Mouse (Mus musculus): ENCODE results near the gene Svs4. TPM values are rescaled to one million over a fixed set of nuclear protein-coding genes. Genes with fewer than 3 reads are reported as not detected.
"Not testable (repeated sequence)": the region's sequence is repeated elsewhere in the genome, so short reads cannot be mapped to it uniquely, and the experiment has no call there.

Gene Svs4
- total RNA-seq (2012; rRNA removed): not detected in 2 replicates

DNA sequence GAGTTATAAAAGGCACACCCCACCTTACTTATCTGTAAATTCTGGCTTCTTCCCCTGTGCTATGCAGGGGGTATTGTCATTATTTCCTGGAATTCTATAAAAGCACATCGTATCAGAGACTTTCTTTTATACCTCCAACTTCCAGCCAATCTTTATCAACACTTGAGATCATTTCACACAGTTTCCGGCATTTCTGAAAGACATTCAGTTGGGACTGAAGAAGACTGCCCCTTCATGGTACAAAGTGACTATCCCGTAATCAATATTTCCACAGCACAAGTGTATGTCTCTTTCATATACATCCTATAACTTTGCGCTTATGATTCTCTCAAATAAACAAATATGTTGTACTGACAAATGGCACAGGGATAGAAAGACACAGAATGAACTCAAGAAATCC is at the start of gene Svs4:
Gene Svs4 (minus strand): TSS at position 101 of the 400 bp plus-strand sequence.
- Histone ChIP-seq H3K4me1 (ENCODE audit: control insufficient read depth in 2 of 2, insufficient read depth in 2 of 2, low read length in 2 of 2, poor library complexity in 1 of 2) (no peaks in the 10 kb centered on the region), H3K36me3 (ENCODE audit: control insufficient read depth, insufficient read depth, low read length, poor library complexity, severe bottlenecking) (no peaks in the 10 kb centered on the region), H3K27ac (ENCODE audit: insufficient read depth, low read depth, low read length, poor library complexity, severe bottlenecking) (no peak within 1 kb of the TSS), H3K9me3 (ENCODE audit: control insufficient read depth, insufficient read depth, low read depth, low read length) (no peaks in the 10 kb centered on the region), H3K4me3 (ENCODE audit: insufficient read depth in 1 of 2, low read depth in 1 of 2, low read length in 2 of 2, poor library complexity in 1 of 2, severe bottlenecking in 1 of 2) (no peak within 1 kb of the TSS), H3K9ac (ENCODE audit: insufficient read depth, low read depth, low read length, poor library complexity, severe bottlenecking) (no peak within 1 kb of the TSS)
- DNase-seq (ENCODE audit: low read depth, low spot score): no peak
- in situ Hi-C loops (cut with MboI; ENCODE audit: low sequenced_read_pairs in 2 of 2, unreplicated experiment in 2 of 2): no loop called here
- TF ChIP-seq HCFC1 (IDR thresholded peaks at IDR 0.05; ENCODE audit: borderline replicate concordance, insufficient read depth, low read length): no peak
- TF ChIP-seq ZNF384 (IDR thresholded peaks at IDR 0.05; ENCODE audit: low read depth, low read length): no peak
- TF ChIP-seq CHD2 (IDR thresholded peaks at IDR 0.05; ENCODE audit: low read depth, low read length): no peak
- no peak for TF ChIP-seq MAFK (IDR thresholded peaks at IDR 0.05; ENCODE audit: insufficient read depth, low read depth, low read length)
- no peak for TF ChIP-seq ZC3H11A (IDR thresholded peaks at IDR 0.05; ENCODE audit: borderline replicate concordance, low read depth, low read length)

DNA sequence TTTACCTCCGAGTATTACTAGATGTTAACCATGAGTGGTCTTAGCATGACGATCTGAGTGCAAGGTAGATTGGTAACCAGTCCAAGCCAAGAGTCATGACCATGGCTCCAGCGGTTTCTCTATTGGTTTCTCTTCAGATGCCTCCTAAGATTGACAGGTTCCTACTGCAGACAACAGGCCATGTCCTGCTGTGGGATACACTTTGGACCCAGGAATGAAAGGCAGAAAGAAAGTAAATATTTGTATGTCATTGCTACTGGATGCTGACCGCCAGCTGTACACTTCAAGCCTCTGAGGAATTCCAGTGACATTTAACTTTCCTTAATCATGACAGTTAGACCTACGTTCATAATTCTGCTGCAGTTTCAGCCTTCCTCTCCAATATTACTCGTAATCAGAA is 42.7 kb upstream of the Svs4 start:
- Histone ChIP-seq H3K9ac (ENCODE audit: insufficient read depth, low read depth, low read length, poor library complexity, severe bottlenecking) (no peak overlapping the region), H3K4me3 (ENCODE audit: insufficient read depth in 1 of 2, low read depth in 1 of 2, low read length in 2 of 2, poor library complexity in 1 of 2, severe bottlenecking in 1 of 2) (no peak overlapping the region), H3K4me1 (ENCODE audit: control insufficient read depth in 2 of 2, insufficient read depth in 2 of 2, low read length in 2 of 2, poor library complexity in 1 of 2) (no peaks in the 10 kb centered on the region), H3K9me3 (ENCODE audit: control insufficient read depth, insufficient read depth, low read depth, low read length) (no peaks in the 10 kb centered on the region), H3K27ac (ENCODE audit: insufficient read depth, low read depth, low read length, poor library complexity, severe bottlenecking) (no peak overlapping the region), H3K36me3 (ENCODE audit: control insufficient read depth, insufficient read depth, low read length, poor library complexity, severe bottlenecking) (no peaks in the 10 kb centered on the region)
- in situ Hi-C loops (cut with MboI; ENCODE audit: low sequenced_read_pairs in 2 of 2, unreplicated experiment in 2 of 2): no loop called here
- DNase-seq (ENCODE audit: low read depth, low spot score): no peak
- TF ChIP-seq HCFC1 (IDR thresholded peaks at IDR 0.05; ENCODE audit: borderline replicate concordance, insufficient read depth, low read length) (no peak), ZNF384 (IDR thresholded peaks at IDR 0.05; ENCODE audit: low read depth, low read length) (no peak), CHD2 (IDR thresholded peaks at IDR 0.05; ENCODE audit: low read depth, low read length) (no peak), MAFK (IDR thresholded peaks at IDR 0.05; ENCODE audit: insufficient read depth, low read depth, low read length) (no peak), ZC3H11A (IDR thresholded peaks at IDR 0.05; ENCODE audit: borderline replicate concordance, low read depth, low read length) (no peak)

DNA sequence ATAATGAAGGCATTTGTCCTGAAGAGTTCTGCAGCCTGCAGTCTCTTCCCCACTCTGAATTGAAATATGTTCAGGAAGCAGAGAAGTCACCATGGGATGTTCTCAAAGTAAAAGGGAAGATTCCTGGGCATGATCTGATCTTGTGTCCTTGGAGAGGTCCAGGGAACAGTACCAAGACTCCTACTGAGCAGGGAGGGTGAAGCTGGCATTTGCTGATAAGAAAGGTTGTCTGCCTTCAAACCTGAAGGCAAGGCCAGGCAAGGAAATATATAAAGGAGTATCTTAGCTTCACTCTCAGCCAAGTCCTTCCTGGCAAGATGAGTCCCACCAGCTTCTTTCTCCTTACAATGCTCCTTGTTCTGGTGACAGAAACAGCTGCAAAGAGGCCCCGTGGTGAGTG is 38.2 kb upstream of the Svs4 start, which contains the start of gene Svs6:
Gene Svs6 (plus strand): TSS at position 301 of the 400 bp plus-strand sequence.
- DNase-seq (ENCODE audit: low read depth, low spot score); H3K36me3 ChIP-seq (ENCODE audit: control insufficient read depth, insufficient read depth, low read length, poor library complexity, severe bottlenecking); H3K9me3 ChIP-seq (ENCODE audit: control insufficient read depth, insufficient read depth, low read depth, low read length); H3K4me1 ChIP-seq (ENCODE audit: control insufficient read depth in 2 of 2, insufficient read depth in 2 of 2, low read length in 2 of 2, poor library complexity in 1 of 2); H3K27ac ChIP-seq (ENCODE audit: insufficient read depth, low read depth, low read length, poor library complexity, severe bottlenecking); H3K9ac ChIP-seq (ENCODE audit: insufficient read depth, low read depth, low read length, poor library complexity, severe bottlenecking); in situ Hi-C loops (cut with MboI; ENCODE audit: low sequenced_read_pairs in 2 of 2, unreplicated experiment in 2 of 2); H3K4me3 ChIP-seq (ENCODE audit: insufficient read depth in 1 of 2, low read depth in 1 of 2, low read length in 2 of 2, poor library complexity in 1 of 2, severe bottlenecking in 1 of 2): not testable (repeated sequence)

DNA sequence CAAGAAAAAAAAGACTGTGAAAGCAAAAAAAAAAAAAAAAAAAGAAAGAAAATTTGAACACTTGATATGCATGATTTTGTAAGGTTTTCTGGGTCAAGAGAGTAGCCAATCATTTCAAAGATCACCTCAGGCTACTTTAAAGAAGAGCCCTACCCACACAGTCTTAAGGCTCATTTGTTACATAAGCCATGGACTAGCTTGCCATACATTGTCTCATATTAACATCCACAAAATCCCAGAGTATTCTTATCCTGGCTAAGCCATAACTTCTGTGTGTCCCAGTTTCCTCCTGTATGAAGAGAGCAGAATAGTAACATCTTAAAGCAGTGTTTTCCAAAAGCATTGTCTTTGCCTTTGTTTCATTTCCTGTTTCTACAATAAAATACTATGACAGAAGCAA is 37.2 kb upstream of the Svs4 start:
- in situ Hi-C loops (cut with MboI; ENCODE audit: low sequenced_read_pairs in 2 of 2, unreplicated experiment in 2 of 2); H3K4me1 ChIP-seq (ENCODE audit: control insufficient read depth in 2 of 2, insufficient read depth in 2 of 2, low read length in 2 of 2, poor library complexity in 1 of 2); H3K4me3 ChIP-seq (ENCODE audit: insufficient read depth in 1 of 2, low read depth in 1 of 2, low read length in 2 of 2, poor library complexity in 1 of 2, severe bottlenecking in 1 of 2); H3K9me3 ChIP-seq (ENCODE audit: control insufficient read depth, insufficient read depth, low read depth, low read length); DNase-seq (ENCODE audit: low read depth, low spot score); H3K36me3 ChIP-seq (ENCODE audit: control insufficient read depth, insufficient read depth, low read length, poor library complexity, severe bottlenecking); H3K9ac ChIP-seq (ENCODE audit: insufficient read depth, low read depth, low read length, poor library complexity, severe bottlenecking); H3K27ac ChIP-seq (ENCODE audit: insufficient read depth, low read depth, low read length, poor library complexity, severe bottlenecking): not testable (repeated sequence)

DNA sequence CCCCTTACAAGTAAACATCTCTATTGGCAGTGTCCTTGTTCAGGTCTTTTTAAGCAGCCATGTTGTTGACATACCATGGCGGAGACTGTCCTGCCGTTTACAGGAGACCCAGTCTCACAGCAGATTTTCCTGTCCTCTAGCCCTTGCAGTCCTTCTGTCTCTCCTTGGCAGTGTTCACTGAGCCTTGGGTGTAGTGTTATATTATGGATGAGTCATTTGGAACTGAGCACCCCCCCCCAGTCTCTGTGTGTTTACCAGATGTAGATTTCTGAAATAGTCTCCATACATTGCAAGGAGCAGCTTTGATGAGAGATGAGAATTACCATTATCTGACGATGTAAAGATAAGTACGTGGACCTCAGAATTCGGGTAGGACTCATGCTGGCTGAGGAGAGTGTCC is 34.3 kb upstream of the Svs4 start:
- TF ChIP-seq ZC3H11A (IDR thresholded peaks at IDR 0.05; ENCODE audit: borderline replicate concordance, low read depth, low read length) (no peak), ZNF384 (IDR thresholded peaks at IDR 0.05; ENCODE audit: low read depth, low read length) (no peak)
- in situ Hi-C loops (cut with MboI; ENCODE audit: low sequenced_read_pairs in 2 of 2, unreplicated experiment in 2 of 2): no loop called here
- no peak overlapping the region for H3K4me3 ChIP-seq (ENCODE audit: insufficient read depth in 1 of 2, low read depth in 1 of 2, low read length in 2 of 2, poor library complexity in 1 of 2, severe bottlenecking in 1 of 2)
- H3K27ac ChIP-seq (ENCODE audit: insufficient read depth, low read depth, low read length, poor library complexity, severe bottlenecking): no peak overlapping the region
- H3K9ac ChIP-seq (ENCODE audit: insufficient read depth, low read depth, low read length, poor library complexity, severe bottlenecking): no peak overlapping the region
- H3K9me3 ChIP-seq (ENCODE audit: control insufficient read depth, insufficient read depth, low read depth, low read length): no peaks in the 10 kb centered on the region
- no peaks in the 10 kb centered on the region for H3K36me3 ChIP-seq (ENCODE audit: control insufficient read depth, insufficient read depth, low read length, poor library complexity, severe bottlenecking)
- H3K4me1 ChIP-seq (ENCODE audit: control insufficient read depth in 2 of 2, insufficient read depth in 2 of 2, low read length in 2 of 2, poor library complexity in 1 of 2): no peaks in the 10 kb centered on the region
- DNase-seq (ENCODE audit: low read depth, low spot score): no peak

DNA sequence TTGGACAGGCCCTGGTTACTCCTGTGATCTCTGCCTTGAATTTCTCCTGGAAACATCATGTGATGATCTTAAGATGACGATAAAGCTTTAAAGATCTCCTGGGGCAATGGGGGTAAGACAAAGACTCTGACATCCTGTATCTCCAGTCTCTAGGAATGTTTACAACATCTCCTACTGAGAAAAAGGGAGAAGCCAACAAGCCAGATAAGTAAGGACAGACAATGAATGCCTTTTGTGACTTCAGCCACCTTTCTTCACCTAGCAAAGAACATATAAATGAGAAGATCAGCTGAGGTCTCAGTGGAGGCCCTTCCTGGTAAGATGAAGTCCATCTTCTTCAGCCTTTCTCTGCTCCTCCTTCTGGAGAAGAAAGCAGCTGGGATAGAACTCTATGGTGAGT is 10.7 kb upstream of the Svs4 start, which contains the start of gene Svs3a:
Gene Svs3a (plus strand): TSS at position 301 of the 400 bp plus-strand sequence.
- H3K36me3 ChIP-seq (ENCODE audit: control insufficient read depth, insufficient read depth, low read length, poor library complexity, severe bottlenecking); H3K4me3 ChIP-seq (ENCODE audit: insufficient read depth in 1 of 2, low read depth in 1 of 2, low read length in 2 of 2, poor library complexity in 1 of 2, severe bottlenecking in 1 of 2); H3K4me1 ChIP-seq (ENCODE audit: control insufficient read depth in 2 of 2, insufficient read depth in 2 of 2, low read length in 2 of 2, poor library complexity in 1 of 2); DNase-seq (ENCODE audit: low read depth, low spot score); in situ Hi-C loops (cut with MboI; ENCODE audit: low sequenced_read_pairs in 2 of 2, unreplicated experiment in 2 of 2); H3K9ac ChIP-seq (ENCODE audit: insufficient read depth, low read depth, low read length, poor library complexity, severe bottlenecking); H3K27ac ChIP-seq (ENCODE audit: insufficient read depth, low read depth, low read length, poor library complexity, severe bottlenecking); H3K9me3 ChIP-seq (ENCODE audit: control insufficient read depth, insufficient read depth, low read depth, low read length): not testable (repeated sequence)

DNA sequence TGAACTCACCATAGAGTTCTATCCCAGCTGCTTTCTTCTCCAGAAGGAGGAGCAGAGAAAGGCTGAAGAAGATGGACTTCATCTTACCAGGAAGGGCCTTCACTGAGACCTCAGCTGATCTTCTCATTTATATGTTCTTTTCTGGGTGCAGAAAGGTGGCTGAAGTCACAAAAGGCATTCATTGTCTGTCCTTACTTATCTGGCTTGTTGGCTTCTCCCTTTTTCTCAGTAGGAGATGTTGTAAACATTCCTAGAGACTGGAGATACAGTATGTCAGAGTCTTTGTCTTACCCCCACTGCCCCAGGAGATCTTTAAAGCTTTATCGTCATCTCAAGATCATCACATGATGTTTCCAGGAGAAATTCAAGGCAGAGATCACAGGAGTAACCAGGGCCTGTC is 21.7 kb downstream of the Svs4 start, which contains the start of gene Svs3b:
Gene Svs3b (minus strand): TSS at position 101 of the 400 bp plus-strand sequence.
- H3K4me1 ChIP-seq (ENCODE audit: control insufficient read depth in 2 of 2, insufficient read depth in 2 of 2, low read length in 2 of 2, poor library complexity in 1 of 2); DNase-seq (ENCODE audit: low read depth, low spot score); in situ Hi-C loops (cut with MboI; ENCODE audit: low sequenced_read_pairs in 2 of 2, unreplicated experiment in 2 of 2): not testable (repeated sequence)

More for the DNA sequence above, 21.7 kb downstream of the Svs4 start, which contains the start of gene Svs3b:
- H3K36me3 ChIP-seq (ENCODE audit: control insufficient read depth, insufficient read depth, low read length, poor library complexity, severe bottlenecking); H3K9me3 ChIP-seq (ENCODE audit: control insufficient read depth, insufficient read depth, low read depth, low read length); H3K27ac ChIP-seq (ENCODE audit: insufficient read depth, low read depth, low read length, poor library complexity, severe bottlenecking); H3K9ac ChIP-seq (ENCODE audit: insufficient read depth, low read depth, low read length, poor library complexity, severe bottlenecking); H3K4me3 ChIP-seq (ENCODE audit: insufficient read depth in 1 of 2, low read depth in 1 of 2, low read length in 2 of 2, poor library complexity in 1 of 2, severe bottlenecking in 1 of 2): not testable (repeated sequence)
